Mouse (Mus musculus) heart, embryonic 12.5 days (tissue): ENCODE data around the gene Limk2. TPM values are rescaled to one million over a fixed set of nuclear protein-coding genes. Genes with fewer than 3 reads are reported as not detected.

ENCODE experiments used
- ATAC-seq: fragments of 200-750 bp; cut with Nextera tagmentation; 2 replicates; pipeline ENCODE4 v1.8.0; 2017; ENCODE audit warnings: moderate TSS enrichment, moderate library complexity; ENCODE audit not compliant: insufficient number of reproducible peaks, low FRiP score
- H3K27ac ChIP-seq: fragments of 300-500 bp; sonication (generic); 2 replicates; pipeline ENCODE4 v1.5.1; 2016; ENCODE audit warnings: mild to moderate bottlenecking, moderate library complexity; ENCODE audit not compliant: poor library complexity, severe bottlenecking
- H3K27me3 ChIP-seq: fragments of 300-500 bp; sonication (generic); replicated peaks from 2 replicates; pipeline ENCODE4 v1.6.1; 2016; ENCODE audit warnings: mild to moderate bottlenecking, moderate library complexity
- H3K36me3 ChIP-seq: fragments of 300-500 bp; sonication (generic); 2 replicates; pipeline ENCODE4 v1.6.1; 2016; ENCODE audit warnings: mild to moderate bottlenecking, moderate library complexity
- H3K4me1 ChIP-seq: fragments of 300-500 bp; sonication (generic); replicated peaks from 2 replicates; pipeline ENCODE4 v1.6.1; 2016; ENCODE audit warnings: mild to moderate bottlenecking
- H3K4me2 ChIP-seq: fragments of 300-500 bp; sonication (generic); 2 replicates; pipeline ENCODE4 v1.6.1; 2016; ENCODE audit warnings: mild to moderate bottlenecking, moderate library complexity
- H3K4me3 ChIP-seq: fragments of 300-500 bp; sonication (generic); 2 replicates; pipeline ENCODE4 v1.5.1; 2016; ENCODE audit warnings: mild to moderate bottlenecking
- H3K9ac ChIP-seq: fragments of 300-500 bp; sonication (generic); 2 replicates; pipeline ENCODE4 v1.6.1; 2016; ENCODE audit warnings: mild to moderate bottlenecking, moderate library complexity
- H3K9me3 ChIP-seq: fragments of 300-500 bp; sonication (generic); replicated peaks from 2 replicates; pipeline ENCODE4 v1.6.1; 2016; ENCODE audit warnings: mild to moderate bottlenecking, moderate library complexity
- WGBS: fragments of 180-500 bp; shearing (Covaris S2); methylation state at CpG from one replicate; pipeline ENCODE4 v1.1.7; 2016; 5-methylcytosine and 5-hydroxymethylcytosine counted together
- polyA plus RNA-seq: library from polyadenylated mRNA; unstranded; fragments of >200 nt; fragmentation: Nextera tagmentation; extraction: Ambion mirVana; gene quantifications from 2 replicates; pipeline ENCODE4 v1.2.1, GENCODE M21; 2016

Gene Limk2
- polyA plus RNA-seq, 1 experiment from 2014 or later: 73.2 TPM

DNA sequence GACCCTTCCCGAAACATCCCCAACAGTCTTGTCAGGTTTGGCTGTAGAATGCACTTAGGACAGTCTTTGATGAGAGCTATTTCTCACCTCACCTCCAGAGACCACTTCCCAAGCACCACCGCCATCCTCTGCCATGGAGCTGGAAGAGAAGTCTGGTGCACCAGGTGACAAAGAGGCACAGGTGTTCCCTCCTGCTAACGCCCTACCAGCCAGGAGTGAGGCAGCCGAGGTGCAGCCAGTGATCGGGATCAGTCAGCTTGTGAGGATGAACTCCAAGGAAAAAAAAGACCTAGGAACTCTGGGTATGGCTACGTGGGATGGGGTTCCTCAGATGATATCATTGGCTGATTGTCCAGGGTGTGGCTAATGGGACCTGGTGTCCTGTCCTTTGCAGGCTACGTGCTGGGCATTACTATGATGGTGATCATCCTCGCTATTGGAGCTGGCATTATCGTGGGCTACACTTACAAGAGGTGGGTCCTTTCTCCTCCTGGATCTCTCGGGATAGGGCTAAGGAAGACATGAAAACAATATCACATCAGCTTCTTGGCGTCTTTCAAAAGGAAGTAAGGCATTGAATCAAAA lies 75.8 kb downstream of the Limk2 start:
- Histone ChIP-seq H3K27me3 (no peaks in the 10 kb centered on the region), H3K9me3 (no peaks in the 10 kb centered on the region), H3K4me3 (no peak overlapping the region), H3K36me3 (0 out of 2 replicates have a peak, but pooled peaks cover 6% of the 10 kb centered on the region), H3K9ac (no peak overlapping the region), H3K27ac (no peak overlapping the region), H3K4me1 (peaks cover 67% of the 10 kb centered on the region), H3K4me2 (no peak overlapping the region)
- 86% methylated on average over 11 of the region's 11 CpGs for WGBS
- ATAC-seq: no peak

DNA sequence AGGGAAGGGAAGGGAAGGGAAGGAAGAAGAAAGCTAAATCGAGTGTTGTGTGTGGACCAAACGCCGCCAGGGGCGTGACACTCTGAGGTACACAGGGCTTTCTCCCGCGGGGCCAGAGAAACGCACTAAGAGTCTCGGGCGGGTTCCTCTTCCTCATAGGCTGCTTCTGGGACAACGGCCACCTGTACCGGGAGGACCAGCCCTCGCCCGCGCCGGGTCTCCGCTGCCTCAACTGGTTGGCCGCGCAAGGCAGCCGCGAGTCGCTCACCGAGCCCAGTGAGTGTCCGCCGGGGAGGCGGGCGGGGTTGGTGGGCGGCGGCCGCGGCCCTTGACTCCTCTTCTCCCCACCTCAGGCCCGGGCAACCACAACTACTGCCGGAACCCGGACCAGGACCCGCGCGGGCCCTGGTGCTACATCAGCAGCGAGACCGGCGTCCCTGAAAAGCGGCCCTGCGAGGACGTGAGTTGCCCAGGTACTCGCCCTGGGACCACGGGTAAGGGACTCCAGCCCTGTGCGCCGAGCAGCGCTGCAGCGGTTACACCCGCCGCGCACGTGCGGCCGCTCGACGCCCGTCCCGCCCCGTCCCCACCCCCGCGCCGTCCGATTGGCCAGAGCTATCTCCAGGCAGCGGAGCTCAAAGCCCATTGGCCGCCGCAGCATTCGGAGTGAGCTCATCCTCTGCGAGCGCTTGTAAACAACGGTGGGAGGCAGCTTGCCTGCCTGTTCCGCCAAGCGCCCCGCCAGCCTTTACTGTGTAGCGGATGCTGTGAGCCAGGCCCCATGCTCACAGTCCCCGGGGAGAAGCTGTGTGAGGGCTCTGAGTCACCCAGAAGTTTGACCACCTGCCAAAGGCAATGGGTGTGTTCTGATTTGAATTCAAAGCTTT lies 77.0 kb downstream of the Limk2 start:
- Histone ChIP-seq H3K4me3 (peak overlapping the region; percentile 50), H3K36me3 (0 out of 2 replicates have a peak, but pooled peaks cover 6% of the 10 kb centered on the region), H3K27ac (peak overlapping the region; percentile 71), H3K4me1 (peaks cover 55% of the 10 kb centered on the region), H3K9me3 (no peaks in the 10 kb centered on the region), H3K4me2 (peak overlapping the region; percentile 89), H3K27me3 (no peaks in the 10 kb centered on the region), H3K9ac (peak overlapping the region; percentile 81)
- ATAC-seq: peak; percentile 96
- under 1% methylated on average over 75 of the region's 75 CpGs for WGBS

DNA sequence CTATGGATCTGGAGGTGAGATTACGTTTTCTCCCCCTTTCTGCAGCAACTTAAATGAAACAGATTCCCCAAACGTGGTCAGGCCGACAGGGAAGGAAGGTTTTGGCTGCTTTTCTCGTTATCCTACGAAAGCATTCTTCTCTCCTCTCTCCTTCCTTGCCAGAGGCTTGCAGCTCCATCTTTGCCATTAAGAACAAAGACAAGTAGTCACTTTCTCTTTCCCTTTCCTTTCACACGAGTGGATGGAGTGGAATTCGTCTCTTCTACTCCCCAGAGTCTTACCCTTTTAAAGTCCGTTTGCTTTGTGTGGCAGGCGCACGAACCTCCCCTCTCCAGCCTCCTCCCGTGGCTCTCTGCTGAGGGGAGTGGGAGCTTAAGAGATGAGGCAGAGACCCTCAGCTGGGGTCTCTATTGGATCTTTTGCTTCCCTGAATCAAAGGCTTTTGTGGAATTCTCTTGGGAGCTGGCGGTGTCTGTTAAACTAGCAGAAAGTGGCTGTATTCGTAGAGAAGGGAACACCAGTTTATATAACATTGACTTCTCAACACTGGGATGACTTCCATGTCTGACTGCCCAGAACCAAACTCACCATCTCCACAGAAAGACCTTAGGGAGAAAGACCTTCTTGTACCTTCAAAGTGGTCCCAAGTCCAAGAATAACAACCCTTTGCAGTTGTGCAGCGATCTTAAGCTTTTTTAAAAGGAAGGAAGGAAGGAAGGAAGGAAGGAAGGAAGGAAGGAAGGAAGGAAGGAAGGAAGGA lies 77.8 kb downstream of the Limk2 start:
- peaks cover 47% of the 10 kb centered on the region for H3K4me1 ChIP-seq
- peak overlapping the region; percentile 50 for H3K4me3 ChIP-seq
- ATAC-seq: no peak
- peak overlapping the region; percentile 89 for H3K4me2 ChIP-seq
- WGBS: 6% methylated on average over 14 of the region's 14 CpGs
- H3K9ac ChIP-seq: peak overlapping the region; percentile 81
- peak overlapping the region; percentile 71 for H3K27ac ChIP-seq
- H3K36me3 ChIP-seq: 0 out of 2 replicates have a peak, but pooled peaks cover 6% of the 10 kb centered on the region
- H3K9me3 ChIP-seq: no peaks in the 10 kb centered on the region
- no peaks in the 10 kb centered on the region for H3K27me3 ChIP-seq

DNA sequence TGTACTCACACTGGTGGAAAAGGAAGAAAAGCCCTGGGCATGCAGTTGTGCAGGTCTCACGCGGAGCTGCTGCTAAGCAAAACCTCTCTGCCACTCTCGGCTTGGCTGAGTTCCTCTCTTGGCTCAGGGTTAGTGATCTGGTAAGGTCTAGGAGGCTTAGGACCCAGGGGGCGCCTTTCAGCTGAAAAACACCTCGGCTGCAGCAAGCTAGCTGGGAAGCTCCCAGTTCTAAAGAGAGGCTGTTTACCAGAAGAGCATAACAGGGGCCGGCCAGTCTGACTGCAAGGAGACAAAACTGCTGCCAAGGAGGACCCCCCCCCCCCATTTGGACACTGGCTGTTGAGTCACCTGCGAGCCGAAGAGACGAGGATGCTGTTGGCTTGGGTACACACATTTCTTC lies 78.4 kb downstream of the Limk2 start:
- peak overlapping the region; percentile 44; the same call in 1 of the 2 replicates for H3K27ac ChIP-seq
- H3K4me1 ChIP-seq: peaks cover 41% of the 10 kb centered on the region
- no peaks in the 10 kb centered on the region for H3K9me3 ChIP-seq
- peak overlapping the region; percentile 89 for H3K4me2 ChIP-seq
- H3K36me3 ChIP-seq: 0 out of 2 replicates have a peak, but pooled peaks cover 6% of the 10 kb centered on the region
- ATAC-seq: no peak
- H3K9ac ChIP-seq: peak overlapping the region; percentile 81
- 0% methylated on average over 9 of the region's 9 CpGs for WGBS
- peak overlapping the region; percentile 50 for H3K4me3 ChIP-seq
- H3K27me3 ChIP-seq: no peaks in the 10 kb centered on the region

DNA sequence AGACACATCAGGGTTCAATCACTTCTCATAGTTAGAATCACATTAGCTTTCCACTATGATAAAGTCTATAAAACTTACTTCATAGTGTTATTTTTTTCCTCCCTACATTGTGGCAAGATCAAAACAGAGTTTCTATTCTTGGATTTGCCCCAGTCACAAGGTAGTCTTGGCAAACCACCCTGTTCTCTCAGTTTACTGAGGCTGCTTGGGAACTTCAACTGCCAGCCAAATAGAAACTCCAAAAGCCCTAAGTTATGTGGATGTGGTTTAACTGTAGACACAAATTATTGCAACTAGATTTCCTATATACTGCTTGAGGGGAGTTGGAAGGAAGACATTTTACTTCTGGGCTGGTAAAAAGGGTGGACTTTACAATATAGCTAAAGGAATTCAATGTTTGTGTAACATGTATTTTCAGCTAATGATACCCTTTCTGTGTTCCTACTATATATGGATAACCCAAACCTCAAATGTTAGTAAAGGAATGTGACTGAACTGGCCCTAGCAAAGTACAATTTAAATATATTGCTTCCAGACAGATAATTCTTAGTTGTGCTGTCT lies 79.0 kb downstream of the Limk2 start, which contains the start of gene Pik3ip1:
TSS of gene Pik3ip1 (plus strand) at position 511 of the 561 bp plus-strand sequence.
- no peak for ATAC-seq
- peaks cover 35% of the 10 kb centered on the region for H3K4me1 ChIP-seq
- H3K4me2 ChIP-seq: peak within 1 kb of the TSS; percentile 89
- H3K9me3 ChIP-seq: no peaks in the 10 kb centered on the region
- 0 out of 2 replicates have a peak, but pooled peaks cover 6% of the 10 kb centered on the region for H3K36me3 ChIP-seq
- H3K9ac ChIP-seq: peak within 1 kb of the TSS; percentile 81
- H3K27ac ChIP-seq: peak within 1 kb of the TSS; percentile 44
- no peaks in the 10 kb centered on the region for H3K27me3 ChIP-seq
- H3K4me3 ChIP-seq: peak within 1 kb of the TSS; percentile 50

DNA sequence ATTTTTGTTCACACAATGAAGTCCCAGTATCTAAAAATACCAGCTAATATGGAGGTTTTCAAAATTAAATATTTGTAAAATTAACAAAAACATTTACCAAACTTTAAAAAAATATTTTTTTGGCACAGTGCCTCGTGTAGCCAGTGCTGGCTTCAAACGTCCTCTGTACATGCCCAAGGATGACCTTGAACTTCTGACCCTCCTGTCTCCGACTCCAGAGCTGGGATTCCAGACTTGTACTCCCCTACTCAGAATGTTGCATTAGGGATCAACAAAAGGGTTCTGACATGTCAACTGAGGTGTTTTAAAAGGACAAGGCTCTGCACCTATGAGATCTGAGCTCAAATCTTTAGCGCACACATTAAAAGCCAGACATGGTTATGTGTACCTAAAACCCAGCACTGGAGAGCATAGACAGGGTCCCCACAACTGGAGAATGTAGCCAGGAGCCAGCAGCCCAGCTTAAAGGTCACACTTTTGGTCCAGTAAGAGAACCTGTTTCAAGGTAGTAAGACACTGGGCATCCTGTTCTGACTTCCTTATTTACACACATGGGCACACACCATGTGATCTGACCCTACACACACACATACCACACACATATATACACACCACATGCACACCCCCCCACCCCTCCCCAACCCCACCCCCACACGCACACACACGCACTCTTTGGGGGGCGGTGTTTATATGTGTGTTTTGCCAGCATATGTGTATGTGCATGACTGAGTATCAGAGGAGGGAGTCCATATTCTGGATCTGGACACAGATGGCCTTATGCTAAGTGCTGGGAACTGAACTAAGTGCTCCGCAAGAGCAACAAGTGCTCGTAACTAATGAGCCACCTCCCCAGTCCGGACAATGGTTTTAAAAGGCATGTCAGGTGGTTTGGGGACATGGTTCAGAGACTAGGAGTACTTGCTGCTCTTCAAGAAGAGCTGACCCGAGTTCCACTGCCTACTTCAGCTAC lies 79.9 kb downstream of the Limk2 start:
- no peaks in the 10 kb centered on the region for H3K9me3 ChIP-seq
- no peak overlapping the region for H3K9ac ChIP-seq
- 70% methylated on average over 11 of the region's 11 CpGs for WGBS
- no peak overlapping the region for H3K4me2 ChIP-seq
- H3K27ac ChIP-seq: no peak overlapping the region
- ATAC-seq: no peak
- H3K4me3 ChIP-seq: no peak overlapping the region
- peaks cover 26% of the 10 kb centered on the region for H3K4me1 ChIP-seq
- peaks cover 3% of the 10 kb centered on the region; the same call in 1 of the 2 replicates for H3K36me3 ChIP-seq
- no peaks in the 10 kb centered on the region for H3K27me3 ChIP-seq

DNA sequence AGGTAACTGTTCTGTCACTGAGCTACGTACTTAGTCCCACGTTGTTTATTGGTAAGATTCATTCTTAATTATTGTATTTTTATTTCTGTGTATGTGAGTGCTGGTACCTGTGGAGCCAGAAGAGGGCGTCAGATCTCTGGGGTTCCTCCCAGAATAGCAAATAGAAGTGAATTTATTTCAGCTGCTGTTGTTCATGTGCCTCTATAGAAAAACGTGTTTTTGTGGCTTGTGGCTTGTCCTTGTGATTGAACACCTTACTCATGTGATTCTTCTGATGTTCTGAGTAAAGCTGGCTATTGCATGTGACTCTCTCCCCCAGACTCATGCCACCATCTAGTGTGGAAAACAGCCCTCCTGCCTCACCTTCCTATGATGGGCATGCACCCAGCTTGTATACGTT lies 80.7 kb downstream of the Limk2 start:
- no peak for ATAC-seq
- H3K36me3 ChIP-seq: peaks cover 2% of the 10 kb centered on the region; the same call in 1 of the 2 replicates
- H3K9ac ChIP-seq: no peak overlapping the region
- no peaks in the 10 kb centered on the region for H3K27me3 ChIP-seq
- H3K9me3 ChIP-seq: no peaks in the 10 kb centered on the region
- no peak overlapping the region for H3K27ac ChIP-seq
- no peak overlapping the region for H3K4me2 ChIP-seq
- 73% methylated on average over 5 of the region's 5 CpGs for WGBS
- H3K4me1 ChIP-seq: peaks cover 26% of the 10 kb centered on the region
- H3K4me3 ChIP-seq: no peak overlapping the region

DNA sequence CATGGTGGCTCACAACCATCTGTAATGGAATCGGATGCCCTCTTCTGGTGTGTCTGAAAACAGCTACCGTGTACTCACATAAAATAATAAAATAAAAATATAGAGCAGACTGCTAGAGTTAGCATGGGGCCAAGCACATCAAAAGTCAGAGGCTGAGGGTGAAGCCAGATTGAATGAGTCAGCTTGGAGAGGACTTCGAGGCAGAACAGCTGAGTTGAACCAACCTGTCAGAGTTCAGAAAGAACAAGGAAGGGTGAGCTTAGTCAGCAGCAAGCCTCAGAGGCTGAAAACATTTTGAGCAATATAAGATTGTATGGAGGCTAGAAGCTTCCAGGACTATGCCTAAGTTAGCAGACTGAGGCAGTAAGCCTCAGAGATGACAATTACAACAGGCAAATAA lies 90.7 kb downstream of the Limk2 start:
- H3K4me2 ChIP-seq: no peak overlapping the region
- no peak overlapping the region for H3K4me3 ChIP-seq
- H3K36me3 ChIP-seq: peaks cover 14% of the 10 kb centered on the region
- H3K27me3 ChIP-seq: no peaks in the 10 kb centered on the region
- H3K9me3 ChIP-seq: no peaks in the 10 kb centered on the region; the same call in 1 of the 2 replicates
- H3K9ac ChIP-seq: no peak overlapping the region
- WGBS: 84% methylated on average over 3 of the region's 3 CpGs
- no peaks in the 10 kb centered on the region for H3K4me1 ChIP-seq
- no peak overlapping the region for H3K27ac ChIP-seq
- ATAC-seq: no peak

DNA sequence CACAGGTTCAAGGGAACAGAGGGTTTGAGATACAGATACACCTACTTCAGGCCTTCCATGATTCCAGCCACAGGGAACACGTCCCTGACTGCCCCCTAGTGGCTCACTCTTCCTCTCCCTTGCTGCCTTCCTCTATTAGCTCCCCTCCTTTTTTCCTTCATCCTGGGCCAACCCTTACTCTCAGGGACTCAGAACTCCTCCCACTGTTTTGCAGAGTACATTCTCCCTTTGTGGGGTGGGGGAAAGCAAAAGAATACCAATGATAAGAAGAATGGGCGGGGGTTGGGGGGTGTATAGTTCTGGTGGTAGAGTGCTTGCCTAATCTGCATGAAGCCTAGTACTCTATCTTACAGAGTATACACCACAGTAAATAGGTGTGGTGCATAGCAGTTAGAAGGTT lies 94.8 kb downstream of the Limk2 start:
- Histone ChIP-seq H3K27ac (no peak overlapping the region), H3K4me2 (no peak overlapping the region), H3K27me3 (no peaks in the 10 kb centered on the region), H3K4me3 (no peak overlapping the region), H3K36me3 (peaks cover 40% of the 10 kb centered on the region), H3K9ac (no peak overlapping the region), H3K4me1 (peaks cover 13% of the 10 kb centered on the region), H3K9me3 (no peaks in the 10 kb centered on the region; the same call in 1 of the 2 replicates)
- WGBS: 25% methylated on average over 2 of the region's 2 CpGs
- ATAC-seq: peak; percentile 45

DNA sequence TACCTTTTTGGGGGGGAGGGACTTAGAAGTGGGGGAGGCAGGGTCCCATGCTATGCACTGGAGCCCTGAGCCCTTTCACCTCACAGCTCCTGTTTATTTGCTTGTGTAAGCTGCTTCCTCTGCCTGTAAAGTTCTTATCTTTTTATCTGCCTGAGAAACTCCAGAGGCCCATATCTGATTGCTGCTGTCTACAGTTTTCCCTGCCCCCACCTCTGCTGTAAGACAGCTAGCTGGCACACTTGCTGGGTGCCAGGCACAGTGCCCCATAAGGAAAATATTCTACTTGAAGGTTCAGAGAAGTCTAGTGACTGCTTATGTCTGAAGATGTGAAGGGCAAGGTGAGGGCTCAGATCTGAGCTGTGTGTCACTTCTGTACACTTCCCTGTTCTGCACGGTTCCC lies 95.7 kb downstream of the Limk2 start:
- H3K9ac ChIP-seq: no peak overlapping the region
- H3K4me2 ChIP-seq: no peak overlapping the region
- H3K4me3 ChIP-seq: no peak overlapping the region
- H3K4me1 ChIP-seq: peaks cover 13% of the 10 kb centered on the region
- peaks cover 49% of the 10 kb centered on the region for H3K36me3 ChIP-seq
- no peak for ATAC-seq
- H3K9me3 ChIP-seq: no peaks in the 10 kb centered on the region; the same call in 1 of the 2 replicates
- H3K27ac ChIP-seq: no peak overlapping the region
- 76% methylated on average over 1 of the region's 1 CpGs for WGBS
- no peaks in the 10 kb centered on the region for H3K27me3 ChIP-seq
